Mouse (Mus musculus) CH12.LX (cell line): ENCODE results near the gene Spef2. TPM values are rescaled to one million over a fixed set of nuclear protein-coding genes. Genes with fewer than 3 reads are reported as not detected.

Experiments
- DNase-seq: peaks from one replicate; pipeline ENCODE4 v3.0.0-alpha.2; 2013; ENCODE audit errors: extremely low read depth
- H3K27ac ChIP-seq: 2 replicates; pipeline ENCODE4 v1.5.1; 2012; ENCODE audit warnings: low read depth, mild to moderate bottlenecking, control low read depth, moderate library complexity; ENCODE audit not compliant: insufficient read depth
- H3K27me3 ChIP-seq: replicated peaks from 2 replicates; pipeline ENCODE3; 2012; ENCODE audit warnings: inconsistent platforms
- H3K36me3 ChIP-seq, 2 experiments: replicated peaks in 1 of 2; 2 replicates each; pipeline versions ENCODE3 to v1.6.1; 2012; ENCODE audit warnings: inconsistent platforms in 1 of 2, low read length in 1 of 2, mild to moderate bottlenecking in 1 of 2, mixed read lengths in 1 of 2, moderate library complexity in 1 of 2; ENCODE audit not compliant: control insufficient read depth in 1 of 2, insufficient read depth in 1 of 2
- H3K4me1 ChIP-seq, 2 experiments: 2 replicates each; pipeline ENCODE4 v1.6.1; 2012; ENCODE audit warnings: inconsistent platforms in 1 of 2, moderate library complexity in 1 of 2; ENCODE audit not compliant: insufficient read depth in 2 of 2, control insufficient read depth in 1 of 2
- H3K4me2 ChIP-seq: 2 replicates; pipeline ENCODE4 v1.6.1; 2012; ENCODE audit warnings: low read depth, mild to moderate bottlenecking, control low read depth; ENCODE audit not compliant: poor library complexity, insufficient read depth, severe bottlenecking
- H3K4me3 ChIP-seq, 3 experiments: fragments of 150-350 bp in 1 of 3; sonication (generic) in 1 of 3; replicated peaks in 1 of 3; 2 replicates each; pipeline versions ENCODE3 to v1.5.1; 2011 to 2012; ENCODE audit warnings: low read depth in 2 of 3, low read length in 2 of 3, mild to moderate bottlenecking in 2 of 3, moderate library complexity in 2 of 3, control low read depth in 1 of 3, improper control_type of control experiment in 1 of 3, inconsistent platforms in 1 of 3, mixed read lengths in 1 of 3; ENCODE audit not compliant: poor library complexity in 1 of 3
- H3K79me2 ChIP-seq: replicated peaks from 2 replicates; pipeline ENCODE4 v1.6.1; 2012; ENCODE audit warnings: mild to moderate bottlenecking, moderate library complexity; ENCODE audit not compliant: control insufficient read depth, poor library complexity, insufficient read depth, severe bottlenecking; ENCODE audit errors: extremely low read depth
- H3K9ac ChIP-seq: 2 replicates; pipeline ENCODE4 v1.6.1; 2012; ENCODE audit warnings: low read depth, mild to moderate bottlenecking, control low read depth, moderate library complexity; ENCODE audit not compliant: insufficient read depth
- H3K9me3 ChIP-seq: replicated peaks from 2 replicates; pipeline ENCODE3; 2012; ENCODE audit warnings: low read length, inconsistent platforms, mixed read lengths
- BHLHE40 ChIP-seq: IDR thresholded peaks from 2 replicates; pipeline ENCODE4 v1.6.1; 2011; ENCODE audit warnings: mild to moderate bottlenecking, low read depth, low read length, improper control_type of control experiment
- CHD1 ChIP-seq: IDR thresholded peaks from 2 replicates; pipeline ENCODE4 v1.6.1; 2012; ENCODE audit warnings: low read depth, low read length, improper control_type of control experiment, inconsistent platforms
- CHD2 ChIP-seq: IDR thresholded peaks from 2 replicates; pipeline ENCODE4 v1.6.1; 2011; ENCODE audit warnings: low read length, improper control_type of control experiment
- E2F4 ChIP-seq: IDR thresholded peaks from 2 replicates; pipeline ENCODE4 v1.6.1; 2011; ENCODE audit warnings: low read depth, low read length, improper control_type of control experiment; ENCODE audit not compliant: insufficient replicate concordance
- EP300 ChIP-seq: IDR thresholded peaks from 2 replicates; pipeline ENCODE4 v1.6.1; 2011; ENCODE audit warnings: low read length, improper control_type of control experiment
- ETS1 ChIP-seq: conservative IDR thresholded peaks from 2 replicates; pipeline ENCODE4 v1.6.1; 2012; ENCODE audit warnings: low read depth, mild to moderate bottlenecking, inconsistent platforms, low read length, improper control_type of control experiment, moderate library complexity
- GABPA ChIP-seq: IDR thresholded peaks from 2 replicates; pipeline ENCODE4 v1.6.1; 2012; ENCODE audit warnings: low read depth, low read length, improper control_type of control experiment, inconsistent platforms; ENCODE audit not compliant: insufficient replicate concordance
- HCFC1 ChIP-seq: IDR thresholded peaks from 2 replicates; pipeline ENCODE4 v1.6.1; 2012; ENCODE audit warnings: low read depth, mild to moderate bottlenecking, inconsistent platforms, low read length, improper control_type of control experiment
- IRF4 ChIP-seq: IDR thresholded peaks from 2 replicates; pipeline ENCODE4 v1.6.1; 2014; ENCODE audit warnings: low read depth, mild to moderate bottlenecking, inconsistent platforms, low read length, improper control_type of control experiment
- JUND ChIP-seq: conservative IDR thresholded peaks from 2 replicates; pipeline ENCODE4 v1.6.1; 2011; ENCODE audit warnings: low read depth, low read length, improper control_type of control experiment
- KAT2A ChIP-seq: IDR thresholded peaks from 2 replicates; pipeline ENCODE4 v1.6.1; 2012; ENCODE audit warnings: low read length, improper control_type of control experiment, inconsistent platforms; ENCODE audit not compliant: insufficient replicate concordance
- MAFK ChIP-seq: IDR thresholded peaks from 2 replicates; pipeline ENCODE4 v1.6.1; 2011; ENCODE audit warnings: low read length, improper control_type of control experiment; ENCODE audit not compliant: insufficient replicate concordance
- MAZ ChIP-seq: IDR thresholded peaks from 2 replicates; pipeline ENCODE4 v1.6.1; 2012; ENCODE audit warnings: low read depth, mild to moderate bottlenecking, inconsistent platforms, low read length, improper control_type of control experiment, moderate library complexity
- MEF2A ChIP-seq: IDR thresholded peaks from 2 replicates; pipeline ENCODE4 v1.6.1; 2014; ENCODE audit warnings: low read depth, mild to moderate bottlenecking, inconsistent platforms, low read length, improper control_type of control experiment, borderline replicate concordance
- MXI1 ChIP-seq: IDR thresholded peaks from 2 replicates; pipeline ENCODE4 v1.6.1; 2011; ENCODE audit warnings: mild to moderate bottlenecking, low read depth, low read length, improper control_type of control experiment
- NELFE ChIP-seq: IDR thresholded peaks from 2 replicates; pipeline ENCODE4 v1.6.1; 2011; ENCODE audit warnings: low read depth, low read length, improper control_type of control experiment
- NRF1 ChIP-seq: IDR thresholded peaks from 2 replicates; pipeline ENCODE4 v1.6.1; 2014; ENCODE audit warnings: low read depth, mild to moderate bottlenecking, inconsistent platforms, low read length, improper control_type of control experiment, moderate library complexity
- POLR2AphosphoS2 ChIP-seq: IDR thresholded peaks from 2 replicates; pipeline ENCODE4 v1.6.1; 2011; ENCODE audit warnings: low read depth, low read length, improper control_type of control experiment
- RAD21 ChIP-seq: IDR thresholded peaks from 2 replicates; pipeline ENCODE4 v1.6.1; 2011; ENCODE audit warnings: low read depth, mild to moderate bottlenecking, low read length, improper control_type of control experiment, moderate library complexity
- SIN3A ChIP-seq: IDR thresholded peaks from 2 replicates; pipeline ENCODE4 v1.6.1; 2012; ENCODE audit warnings: low read length, improper control_type of control experiment, inconsistent platforms
- SMC3 ChIP-seq: IDR thresholded peaks from 2 replicates; pipeline ENCODE4 v1.6.1; 2011; ENCODE audit warnings: low read depth, low read length, improper control_type of control experiment
- UBTF ChIP-seq: IDR thresholded peaks from 2 replicates; pipeline ENCODE4 v1.6.1; 2012; ENCODE audit warnings: low read depth, mild to moderate bottlenecking, inconsistent platforms, low read length, improper control_type of control experiment, moderate library complexity
- USF2 ChIP-seq: conservative IDR thresholded peaks from 2 replicates; pipeline ENCODE4 v1.6.1; 2011; ENCODE audit warnings: low read depth, low read length, improper control_type of control experiment
- ZC3H11A ChIP-seq: IDR thresholded peaks from 2 replicates; pipeline ENCODE4 v1.6.1; 2012; ENCODE audit warnings: low read depth, mild to moderate bottlenecking, inconsistent platforms, low read length, improper control_type of control experiment
- ZKSCAN1 ChIP-seq: IDR thresholded peaks from 2 replicates; pipeline ENCODE4 v1.6.1; 2012; ENCODE audit warnings: low read depth, inconsistent platforms, low read length, improper control_type of control experiment, borderline replicate concordance
- ZMIZ1 ChIP-seq: IDR thresholded peaks from 2 replicates; pipeline ENCODE4 v1.6.1; 2012; ENCODE audit warnings: low read depth, mild to moderate bottlenecking, inconsistent platforms, low read length, improper control_type of control experiment
- dilution Hi-C: fragments of 300-500 bp; cut with MboI; formaldehyde crosslinking; loops from 2 replicates; pipeline ENCODE4 v1.14.3; 2020; ENCODE audit warnings: low sequenced_read_pairs; ENCODE audit not compliant: extremely low pct_unique_long_range_greater_than_20kb, extremely low pct_ligation_motif_present
- in situ Hi-C: fragments of 300-500 bp; cut with MboI; formaldehyde crosslinking; loops from 3 replicates; pipeline ENCODE4 v1.14.3; 2019; ENCODE audit warnings: low sequenced_read_pairs, low pct_ligation_motif_present, low pct_unique_long_range_greater_than_20kb, mixed read lengths
- polyA plus RNA-seq: library from polyadenylated mRNA; unstranded; fragments of >175 nt; gene quantifications from 2 replicates; pipeline ENCODE4 v1.2.1, GENCODE M21; 2012; ENCODE audit warnings: low read depth; ENCODE audit not compliant: insufficient read length
- total RNA-seq, 2 experiments: library from RNA; depleted of rRNA; stranded (reverse); fragments of 300-350 nt in 1 of 2; fragments of >200 nt in 1 of 2; gene quantifications; 2 replicates each; pipeline ENCODE4 v1.2.3; 2012 to 2014

Spef2 gene
- total and polyA plus RNA-seq, 3 experiments, result 0.51 to 1.4 (median 1.2) TPM

DNA sequence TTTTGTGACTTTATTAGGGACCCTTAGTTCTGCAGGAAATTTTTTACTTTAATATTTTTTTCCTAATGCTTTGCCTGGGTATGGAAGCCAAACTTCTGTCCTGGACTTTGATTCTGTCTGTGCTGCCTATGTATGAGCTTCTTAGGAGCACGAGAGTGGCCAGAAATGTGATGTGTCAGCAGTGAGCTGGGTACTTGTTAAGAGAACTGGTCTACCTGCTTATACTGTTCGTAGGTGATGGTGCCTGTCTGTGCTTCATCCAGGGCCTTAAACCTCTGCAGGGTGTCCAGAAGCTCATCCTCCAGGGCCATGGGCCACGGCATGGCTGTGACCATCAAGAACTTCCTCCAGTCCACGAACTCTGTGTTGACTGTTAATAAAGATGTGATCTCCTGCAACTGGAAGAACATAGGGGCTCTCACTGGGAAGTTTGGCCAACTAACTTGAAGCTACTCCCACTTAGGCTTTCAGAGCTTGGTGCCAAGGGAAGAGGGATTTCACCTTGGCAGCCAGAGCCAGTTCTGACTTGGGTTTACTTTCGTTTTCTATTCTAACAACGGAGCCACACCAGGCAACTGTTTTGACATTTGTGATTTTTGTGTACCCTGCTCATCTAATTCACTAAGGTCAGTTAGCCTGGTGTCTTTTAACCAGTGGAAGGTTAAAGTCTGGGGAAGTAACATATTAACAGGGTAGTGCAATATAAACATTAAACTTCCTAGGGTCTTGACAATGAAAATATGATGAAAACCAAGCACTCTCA, 152.2 kb downstream of the Spef2 start:
- peaks cover 0 to 8% of the 10 kb centered on the region in 2 experiments; a peak in 2 of 4 replicates for H3K4me1 ChIP-seq
- no peaks in the 10 kb centered on the region for H3K79me2 ChIP-seq
- peak; percentile 44 for DNase-seq
- TF ChIP-seq SIN3A, result 0 out of 2 replicates have a peak, but pooled peaks have one; percentile 33
- 0 out of 2 replicates have a peak, but pooled peaks have one; percentile 14 for TF ChIP-seq IRF4
- no peak for TF ChIP-seq ZKSCAN1
- no peak for TF ChIP-seq USF2
- TF ChIP-seq EP300, result no peak
- TF ChIP-seq MEF2A, result no peak
- no peak for TF ChIP-seq SMC3
- no peak for TF ChIP-seq ZMIZ1
- peak; percentile 41; the same call in 1 of the 2 replicates for TF ChIP-seq MAFK
- no peak for TF ChIP-seq NELFE
- TF ChIP-seq ETS1, result no peak
- no peak for TF ChIP-seq CHD1
- TF ChIP-seq HCFC1, result no peak
- TF ChIP-seq RAD21, result no peak
- no peak for TF ChIP-seq GABPA
- no peak for TF ChIP-seq MXI1
- no peak for TF ChIP-seq POLR2AphosphoS2
- TF ChIP-seq UBTF, result no peak
- no peak for TF ChIP-seq CHD2
- TF ChIP-seq BHLHE40, result no peak
- peaks cover 2% of the 10 kb centered on the region for H3K9me3 ChIP-seq
- H3K27ac ChIP-seq, result no peak overlapping the region
- peak overlapping the region; percentile 69 for H3K4me2 ChIP-seq
- H3K9ac ChIP-seq, result peak overlapping the region; percentile 34
- no peaks in the 10 kb centered on the region for H3K36me3 ChIP-seq
- in situ Hi-C loops (no loop called here), dilution Hi-C loops (no loop called here)
- no peaks in the 10 kb centered on the region for H3K27me3 ChIP-seq
- H3K4me3 ChIP-seq, result peak overlapping the region in 2 of 3 experiments; percentile 16 to 27

DNA sequence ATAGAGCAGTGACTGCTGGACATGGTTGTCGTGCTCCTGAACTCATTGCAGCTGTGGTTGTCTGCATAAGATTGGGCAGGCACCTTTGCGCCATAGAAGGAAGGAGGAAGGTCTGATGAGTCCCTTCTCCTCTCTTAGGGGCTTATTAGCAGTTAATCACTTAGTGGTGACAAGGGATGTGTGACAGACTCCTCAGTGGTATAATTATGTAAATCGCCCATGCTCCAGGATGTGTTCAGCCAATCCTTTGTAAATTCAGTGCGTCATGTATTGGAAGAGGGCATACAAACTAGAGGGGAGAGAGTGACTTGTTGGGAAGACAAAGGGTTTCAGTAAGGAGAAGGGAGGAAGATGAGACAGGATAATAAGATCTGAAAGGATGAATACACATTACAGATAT, 158.7 kb downstream of the Spef2 start:
- in situ Hi-C loops, result no loop called here
- Histone ChIP-seq H3K4me2 (no peak overlapping the region), H3K4me3 (no peak overlapping the region), H3K27me3 (no peaks in the 10 kb centered on the region), H3K79me2 (no peaks in the 10 kb centered on the region), H3K36me3 (peaks cover 0 to 15% of the 10 kb centered on the region in 2 experiments), H3K9ac (no peak overlapping the region), H3K9me3 (no peaks in the 10 kb centered on the region), H3K27ac (no peak overlapping the region), H3K4me1 (0 out of 4 replicates have a peak, but pooled peaks cover 0 to 2% of the 10 kb centered on the region in 2 experiments)
- TF ChIP-seq MAFK (no peak), E2F4 (no peak), HCFC1 (no peak), SMC3 (no peak), MAZ (no peak), EP300 (no peak), KAT2A (no peak), USF2 (no peak), NRF1 (no peak), JUND (no peak), ZC3H11A (no peak), MXI1 (no peak), NELFE (no peak), UBTF (no peak), SIN3A (no peak), CHD2 (no peak)
- dilution Hi-C loops, result no loop called here
- no peak for DNase-seq
